Mouse (Mus musculus) kidney, embryonic 14.5 days (tissue): ENCODE measurements around the gene Commd8. TPM values are rescaled to one million over a fixed set of nuclear protein-coding genes. Genes with fewer than 3 reads are reported as not detected.
A peak's percentile ranks its signal among the peaks of the same experiment; 100 is the strongest.

ENCODE experiments used
- ATAC-seq: fragments of 200-750 bp; cut with Nextera tagmentation; 2 replicates; pipeline ENCODE4 v1.8.0; 2017; ENCODE audit warnings: moderate number of reproducible peaks, mild to moderate bottlenecking, moderate TSS enrichment, moderate library complexity; ENCODE audit not compliant: low FRiP score, low TSS enrichment
- H3K27ac ChIP-seq: fragments of 300-500 bp; sonication (generic); 2 replicates; pipeline ENCODE4 v1.5.1; 2014; ENCODE audit warnings: low read depth, mild to moderate bottlenecking, low read length, moderate library complexity, mixed read lengths
- H3K27me3 ChIP-seq: fragments of 300-500 bp; sonication (generic); 2 replicates; pipeline ENCODE4 v1.6.1; 2014; ENCODE audit warnings: mild to moderate bottlenecking, low read length; ENCODE audit not compliant: control insufficient read depth, insufficient read depth
- H3K36me3 ChIP-seq: fragments of 300-500 bp; sonication (generic); 2 replicates; pipeline ENCODE4 v1.6.1; 2014; ENCODE audit warnings: low read length, mixed read lengths; ENCODE audit not compliant: control insufficient read depth, insufficient read depth
- H3K4me1 ChIP-seq: fragments of 300-500 bp; sonication (generic); 2 replicates; pipeline ENCODE4 v1.6.1; 2014; ENCODE audit warnings: low read length, mixed read lengths; ENCODE audit not compliant: control insufficient read depth, insufficient read depth
- H3K4me2 ChIP-seq: fragments of 300-500 bp; sonication (generic); replicated peaks from 2 replicates; pipeline ENCODE4 v1.6.1; 2014; ENCODE audit warnings: low read depth, mild to moderate bottlenecking, low read length
- H3K4me3 ChIP-seq: fragments of 300-500 bp; sonication (generic); 2 replicates; pipeline ENCODE4 v1.5.1; 2014; ENCODE audit warnings: mild to moderate bottlenecking, low read length
- H3K9ac ChIP-seq: fragments of 300-500 bp; sonication (generic); 2 replicates; pipeline ENCODE4 v1.6.1; 2014; ENCODE audit warnings: low read depth, mild to moderate bottlenecking, low read length, moderate library complexity
- H3K9me3 ChIP-seq: fragments of 300-500 bp; sonication (generic); 2 replicates; pipeline ENCODE4 v1.6.1; 2016; ENCODE audit warnings: low read length; ENCODE audit not compliant: control insufficient read depth
- WGBS: fragments of 180-500 bp; shearing (Covaris S2); extraction: QIAGEN DNeasy Blood & Tissue Kit; methylation state at CpG from one replicate; pipeline ENCODE4 v1.1.7; 2014; 5-methylcytosine and 5-hydroxymethylcytosine counted together
- polyA plus RNA-seq: library from polyadenylated mRNA; unstranded; fragments of >200 nt; fragmentation: Nextera tagmentation; extraction: Ambion mirVana; gene quantifications from 2 replicates; pipeline ENCODE4 v1.2.1, GENCODE M21; 2014

Commd8 gene
- polyA plus RNA-seq, 1 experiment from 2014 or later, result 155 TPM

- Histone ChIP-seq H3K27ac (peak overlapping the region; percentile 56; the same call in 1 of the 2 replicates), H3K9me3 (no peaks in the 10 kb centered on the region), H3K4me1 (peaks cover 5% of the 10 kb centered on the region; the same call in 1 of the 2 replicates), H3K4me3 (peak overlapping the region; percentile 68), H3K9ac (peak overlapping the region; percentile 61), H3K36me3 (no peaks in the 10 kb centered on the region), H3K27me3 (no peaks in the 10 kb centered on the region), H3K4me2 (peak overlapping the region; percentile 69)
- under 1% methylated on average over 32 of the region's 32 CpGs for WGBS
- ATAC-seq, result peak; percentile 99
Observed at GRCm38 (mm10) chr5:72203028-72203733, 35.2 kb upstream of the Commd8 start.

- Histone ChIP-seq H3K9me3 (no peaks in the 10 kb centered on the region), H3K27me3 (no peaks in the 10 kb centered on the region), H3K27ac (no peak overlapping the region), H3K4me3 (no peak overlapping the region), H3K9ac (no peak overlapping the region), H3K36me3 (no peaks in the 10 kb centered on the region), H3K4me1 (peaks cover 5% of the 10 kb centered on the region; the same call in 1 of the 2 replicates), H3K4me2 (no peak overlapping the region)
- WGBS, result 55% methylated on average over 10 of the region's 10 CpGs
- no peak for ATAC-seq
Observed at GRCm38 (mm10) chr5:72202016-72202415, 34.0 kb upstream of the Commd8 start.

- 45% methylated on average over 7 of the region's 7 CpGs for WGBS
- no peak for ATAC-seq
- H3K4me2 ChIP-seq, result no peak overlapping the region
Observed at GRCm38 (mm10) chr5:72201600-72201999, 33.6 kb upstream of the Commd8 start.

GRCm38 (mm10) chr5:72195442-72195841 is 27.5 kb upstream of the Commd8 start:
- no peaks in the 10 kb centered on the region for H3K9me3 ChIP-seq
- H3K4me1 ChIP-seq, result no peaks in the 10 kb centered on the region
- no peak overlapping the region for H3K27ac ChIP-seq
- H3K4me2 ChIP-seq, result no peak overlapping the region
- H3K9ac ChIP-seq, result no peak overlapping the region
- no peaks in the 10 kb centered on the region for H3K27me3 ChIP-seq
- no peaks in the 10 kb centered on the region for H3K36me3 ChIP-seq
- WGBS, result 91% methylated on average over 1 of the region's 1 CpGs
- no peak for ATAC-seq
- no peak overlapping the region for H3K4me3 ChIP-seq

More at GRCm38 (mm10) chr5:72201600-72201999, 33.6 kb upstream of the Commd8 start:
- Histone ChIP-seq H3K4me3 (no peak overlapping the region), H3K27me3 (no peaks in the 10 kb centered on the region), H3K27ac (no peak overlapping the region), H3K36me3 (no peaks in the 10 kb centered on the region), H3K9ac (no peak overlapping the region), H3K9me3 (no peaks in the 10 kb centered on the region), H3K4me1 (peaks cover 5% of the 10 kb centered on the region; the same call in 1 of the 2 replicates)

- ATAC-seq, result no peak
- 88% methylated on average over 5 of the region's 5 CpGs for WGBS
- H3K4me1 ChIP-seq, result no peaks in the 10 kb centered on the region
- H3K36me3 ChIP-seq, result no peaks in the 10 kb centered on the region
- H3K9ac ChIP-seq, result no peak overlapping the region
- H3K9me3 ChIP-seq, result no peaks in the 10 kb centered on the region
- H3K27ac ChIP-seq, result no peak overlapping the region
- no peak overlapping the region for H3K4me2 ChIP-seq
- H3K4me3 ChIP-seq, result no peak overlapping the region
- no peaks in the 10 kb centered on the region for H3K27me3 ChIP-seq
Observed at GRCm38 (mm10) chr5:72191932-72192331, 23.9 kb upstream of the Commd8 start.

GRCm38 (mm10) chr5:72191154-72191553 is 23.2 kb upstream of the Commd8 start:
- ATAC-seq, result no peak
- Histone ChIP-seq H3K9ac (no peak overlapping the region), H3K36me3 (no peaks in the 10 kb centered on the region), H3K4me3 (no peak overlapping the region), H3K27me3 (no peaks in the 10 kb centered on the region), H3K4me1 (no peaks in the 10 kb centered on the region), H3K4me2 (no peak overlapping the region), H3K9me3 (no peaks in the 10 kb centered on the region), H3K27ac (no peak overlapping the region)
- WGBS, result 81% methylated on average over 7 of the region's 7 CpGs

- no peak for ATAC-seq
Observed at GRCm38 (mm10) chr5:72184437-72185100, 16.6 kb upstream of the Commd8 start.

GRCm38 (mm10) chr5:72183929-72184328 is 15.9 kb upstream of the Commd8 start:
- no peak for ATAC-seq
- H3K4me1 ChIP-seq, result no peaks in the 10 kb centered on the region
- no peak overlapping the region for H3K9ac ChIP-seq
- 89% methylated on average over 6 of the region's 6 CpGs for WGBS
- no peaks in the 10 kb centered on the region for H3K27me3 ChIP-seq
- no peak overlapping the region for H3K27ac ChIP-seq
- no peak overlapping the region for H3K4me2 ChIP-seq
- H3K36me3 ChIP-seq, result no peaks in the 10 kb centered on the region
- H3K4me3 ChIP-seq, result no peak overlapping the region
- H3K9me3 ChIP-seq, result no peaks in the 10 kb centered on the region

More at GRCm38 (mm10) chr5:72184437-72185100, 16.6 kb upstream of the Commd8 start:
- H3K27ac ChIP-seq, result no peak overlapping the region
- no peaks in the 10 kb centered on the region for H3K27me3 ChIP-seq
- WGBS, result 88% methylated on average over 13 of the region's 13 CpGs
- no peak overlapping the region for H3K4me2 ChIP-seq
- no peaks in the 10 kb centered on the region for H3K9me3 ChIP-seq
- no peaks in the 10 kb centered on the region for H3K4me1 ChIP-seq
- no peak overlapping the region for H3K9ac ChIP-seq
- H3K4me3 ChIP-seq, result no peak overlapping the region
- no peaks in the 10 kb centered on the region for H3K36me3 ChIP-seq

GRCm38 (mm10) chr5:72182804-72183203 is 14.8 kb upstream of the Commd8 start:
- H3K4me1 ChIP-seq, result no peaks in the 10 kb centered on the region
- H3K36me3 ChIP-seq, result no peaks in the 10 kb centered on the region
- 85% methylated on average over 4 of the region's 4 CpGs for WGBS
- no peaks in the 10 kb centered on the region for H3K9me3 ChIP-seq
- ATAC-seq, result no peak
- no peak overlapping the region for H3K27ac ChIP-seq
- H3K9ac ChIP-seq, result no peak overlapping the region
- no peak overlapping the region for H3K4me2 ChIP-seq
- no peaks in the 10 kb centered on the region for H3K27me3 ChIP-seq
- no peak overlapping the region for H3K4me3 ChIP-seq
